Mouse (Mus musculus): ENCODE data around the gene Mal. TPM values are rescaled to one million over a fixed set of nuclear protein-coding genes. Genes with fewer than 3 reads are reported as not detected.
A peak's percentile ranks its signal among the peaks of the same experiment; 100 is the strongest.
"Not testable (repeated sequence)": the region's sequence is repeated elsewhere in the genome, so short reads cannot be mapped to it uniquely, and the experiment has no call there.

Mal gene
- total RNA-seq, 2 experiments from 2014 or later, result 190 to 231 TPM

- no peak for DNase-seq (ENCODE audit: extremely low spot score in 1 of 2, low spot score in 1 of 2)
Measured at GRCm38 (mm10) chr2:127627354-127627753, 29.1 kb downstream of the Mal start.

- DNase-seq (ENCODE audit: extremely low spot score in 1 of 2, low spot score in 1 of 2), result no peak
Measured at GRCm38 (mm10) chr2:127625659-127626058, 30.8 kb downstream of the Mal start.

GRCm38 (mm10) chr2:127624786-127625185 is 31.7 kb downstream of the Mal start:
- DNase-seq (ENCODE audit: extremely low spot score in 1 of 2, low spot score in 1 of 2), result no peak

GRCm38 (mm10) chr2:127622065-127622464 is 34.4 kb downstream of the Mal start:
- no peak for DNase-seq (ENCODE audit: extremely low spot score in 1 of 2, low spot score in 1 of 2)

- DNase-seq (ENCODE audit: extremely low spot score in 1 of 2, low spot score in 1 of 2), result no peak
Measured at GRCm38 (mm10) chr2:127619311-127619710, 37.2 kb downstream of the Mal start.

- DNase-seq (ENCODE audit: extremely low spot score in 1 of 2, low spot score in 1 of 2), result no peak
Measured at GRCm38 (mm10) chr2:127612288-127612687, 44.2 kb downstream of the Mal start.

GRCm38 (mm10) chr2:127611386-127611785 is 45.1 kb downstream of the Mal start:
- DNase-seq (ENCODE audit: extremely low spot score in 1 of 2, low spot score in 1 of 2), result no peak

- no peak for DNase-seq (ENCODE audit: extremely low spot score in 1 of 2, low spot score in 1 of 2)
Measured at GRCm38 (mm10) chr2:127608986-127609385, 47.5 kb downstream of the Mal start.

- no peak for DNase-seq (ENCODE audit: extremely low spot score in 1 of 2, low spot score in 1 of 2)
Measured at GRCm38 (mm10) chr2:127608234-127608633, 48.3 kb downstream of the Mal start.

- no peak for DNase-seq (ENCODE audit: extremely low spot score in 1 of 2, low spot score in 1 of 2)
Measured at GRCm38 (mm10) chr2:127605203-127605602, 51.3 kb downstream of the Mal start.

- DNase-seq (ENCODE audit: extremely low spot score in 1 of 2, low spot score in 1 of 2), result not testable (repeated sequence)
Measured at GRCm38 (mm10) chr2:127603383-127603782, 53.1 kb downstream of the Mal start.

- DNase-seq (ENCODE audit: extremely low spot score in 1 of 2, low spot score in 1 of 2), result no peak
Measured at GRCm38 (mm10) chr2:127590840-127591239, 65.7 kb downstream of the Mal start.

GRCm38 (mm10) chr2:127590204-127590603 is 66.3 kb downstream of the Mal start:
- DNase-seq (ENCODE audit: extremely low spot score in 1 of 2, low spot score in 1 of 2), result no peak

- DNase-seq (ENCODE audit: extremely low spot score in 1 of 2, low spot score in 1 of 2), result no peak
Measured at GRCm38 (mm10) chr2:127588897-127589296, 67.6 kb downstream of the Mal start.

GRCm38 (mm10) chr2:127587514-127587844 is 69.0 kb downstream of the Mal start:
- DNase-seq (ENCODE audit: extremely low spot score in 1 of 2, low spot score in 1 of 2), result no peak

- DNase-seq (ENCODE audit: extremely low spot score in 1 of 2, low spot score in 1 of 2), result peak; percentile 73 to 80
Measured at GRCm38 (mm10) chr2:127586694-127587513, 69.6 kb downstream of the Mal start, which contains the start of the genes Zfp661 and Mrps5. Gene Zfp661 (minus strand): TSS chr2:127587094. Gene Mrps5 (plus strand): TSS chr2:127587222.

- DNase-seq (ENCODE audit: extremely low spot score in 1 of 2, low spot score in 1 of 2), result peak; percentile 79 to 91
Measured at GRCm38 (mm10) chr2:127584436-127584858, 72.0 kb downstream of the Mal start.

Other genes with a start within 250 kb of the Mal start
- gene Gpat2, start 231.5 kb downstream of the Mal start, total RNA-seq (2021), result under 1 TPM; 0.26 to 0.27 TPM
- 10 to 100 TPM; 17.7 to 17.9 TPM for gene Fahd2a, start 212.1 kb downstream of the Mal start, total RNA-seq (2021)
- 10 to 100 TPM; 63.9 to 73.7 TPM for gene Kcnip3, start 134.6 kb downstream of the Mal start, total RNA-seq (2021)
- under 1 TPM in 1 of 2 experiments, not detected in 1; 0.05 TPM for gene Prom2, start 115.2 kb downstream of the Mal start, total RNA-seq (2021)
- gene Zfp661, start 69.6 kb downstream of the Mal start, total RNA-seq (2021), result 1 to 10 TPM; 8.3 to 8.9 TPM
- gene Mrps5, start 69.5 kb downstream of the Mal start, total RNA-seq (2021), result 100 to 1,000 TPM in 1 of 2 experiments, 10 to 100 TPM in 1; 81.1 to 102 TPM
- gene Mall, start 73.2 kb upstream of the Mal start, total RNA-seq (2021), result under 1 TPM; 0.39 to 0.82 TPM
- gene Nphp1, start 132.2 kb upstream of the Mal start, total RNA-seq (2021), result 10 to 100 TPM; 18.8 to 23.4 TPM
- 10 to 100 TPM; 48.6 to 59.2 TPM for gene Mtln, start 135.8 kb upstream of the Mal start, total RNA-seq (2021)
- 1 to 10 TPM in 1 of 2 experiments, under 1 TPM in 1; 0.54 to 1.1 TPM for gene Bub1, start 175.2 kb upstream of the Mal start, total RNA-seq (2021)
- not detected for gene Acoxl, start 182.2 kb upstream of the Mal start, total RNA-seq (2021)